Mouse (Mus musculus): ENCODE results near the gene Olfr1348. TPM values are rescaled to one million over a fixed set of nuclear protein-coding genes. Genes with fewer than 3 reads are reported as not detected.

Gene Olfr1348
- polyA plus RNA-seq (2012): not detected in 2 replicates

DNA sequence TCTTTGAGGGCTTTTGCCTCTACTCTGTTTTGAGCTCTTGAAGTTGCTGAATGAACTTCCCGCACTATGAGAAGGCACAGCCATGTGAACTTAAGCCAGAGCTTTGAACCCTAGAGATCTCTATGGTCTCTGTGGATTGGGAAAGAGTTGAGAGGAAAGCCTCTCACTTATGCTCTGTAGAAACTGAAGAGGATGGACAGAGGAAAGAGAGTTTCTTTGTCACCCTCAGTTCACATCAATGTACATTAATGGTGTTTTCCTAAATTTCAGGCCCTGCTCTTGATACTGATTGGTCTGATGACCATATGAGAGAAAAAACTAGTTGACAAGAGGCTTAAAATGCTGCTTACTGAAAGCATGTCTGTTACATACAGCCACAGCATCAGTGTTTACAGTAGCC lies at the start of gene Olfr1348:
TSS of gene Olfr1348 (minus strand) at position 101 of the 400 bp plus-strand sequence.
- TF ChIP-seq GATA1 (IDR thresholded peaks at IDR 0.05; ENCODE audit: low read length): no peak

DNA sequence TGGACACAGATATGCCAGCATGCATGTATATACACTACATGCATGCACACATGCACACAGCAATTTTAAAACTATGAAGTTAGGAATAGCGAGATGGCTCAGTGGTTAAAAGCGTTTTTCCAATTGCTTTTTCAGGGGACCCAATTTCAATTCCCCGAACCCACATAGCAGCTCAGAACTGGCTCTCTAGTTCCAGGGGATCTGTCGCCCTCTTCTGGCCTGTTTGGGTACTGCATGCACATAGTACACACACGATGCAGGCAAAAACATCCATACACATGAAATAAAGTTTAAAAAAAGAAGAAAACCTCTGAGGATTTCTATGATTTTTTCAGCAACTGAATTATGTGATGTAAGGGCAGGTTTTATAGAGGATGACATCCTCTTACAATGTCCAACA lies 17.6 kb upstream of the Olfr1348 start:
- TF ChIP-seq GATA1 (IDR thresholded peaks at IDR 0.05; ENCODE audit: low read length): no peak

DNA sequence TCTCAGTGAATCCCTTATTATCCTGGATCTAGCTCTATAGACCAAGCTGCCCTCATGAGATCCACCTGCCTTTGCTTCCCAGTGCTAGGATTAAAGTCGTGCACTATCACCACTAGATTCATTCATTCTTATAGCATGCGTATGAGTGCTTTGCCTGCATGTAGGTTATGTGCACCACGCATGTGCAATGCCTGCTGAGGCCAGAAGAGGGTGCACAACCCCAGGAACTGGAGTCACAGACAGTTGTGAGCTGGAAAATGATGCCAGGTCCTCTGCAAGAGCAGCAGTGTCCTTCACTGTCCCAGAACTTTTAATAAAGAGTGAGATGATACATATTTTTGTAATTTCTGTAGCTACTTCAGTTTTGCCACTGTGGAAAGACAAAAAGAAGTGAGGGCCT lies 16.5 kb upstream of the Olfr1348 start:
- no peak for TF ChIP-seq GATA1 (IDR thresholded peaks at IDR 0.05; ENCODE audit: low read length)

DNA sequence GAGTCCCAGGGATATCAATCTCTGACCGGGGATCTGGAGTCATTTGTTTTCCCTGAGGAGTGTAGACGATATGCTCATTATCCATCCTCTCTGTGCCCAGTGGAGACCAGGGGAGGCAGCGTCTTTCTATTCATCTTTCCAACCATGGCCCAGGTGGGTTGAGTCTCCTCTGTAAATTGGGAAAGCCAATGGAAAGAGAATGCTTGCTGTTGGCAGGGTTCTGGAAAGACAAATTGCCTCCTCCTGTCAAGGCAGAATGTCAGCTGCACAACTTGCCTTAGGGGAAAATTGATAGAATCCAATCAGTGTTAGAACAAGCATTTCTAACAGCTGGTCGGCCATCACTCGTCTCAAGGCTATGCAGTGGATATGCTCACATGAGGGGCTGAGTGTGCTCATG lies 14.3 kb upstream of the Olfr1348 start, which contains the start of gene Olfr1349:
TSS of gene Olfr1349 (minus strand) at position 101 of the 400 bp plus-strand sequence.
- no peak for TF ChIP-seq GATA1 (IDR thresholded peaks at IDR 0.05; ENCODE audit: low read length)

DNA sequence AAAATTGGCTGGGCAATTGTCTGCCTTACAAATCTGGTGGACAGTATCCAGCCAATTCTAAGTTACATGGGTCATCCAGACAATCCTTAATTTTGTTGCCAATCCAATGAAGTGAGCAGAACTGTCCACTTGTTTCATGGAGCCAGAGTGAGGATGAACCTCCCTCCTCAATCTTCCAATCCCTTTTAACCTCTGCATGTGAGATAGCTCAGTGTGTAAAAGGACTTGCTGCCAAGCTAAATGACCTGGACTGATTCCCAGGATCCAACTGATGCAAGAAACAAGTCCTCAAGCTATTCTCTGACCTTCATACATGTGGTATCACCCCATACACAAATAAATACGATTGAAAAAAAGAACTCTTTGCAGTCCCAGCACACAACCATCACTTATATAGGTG lies 13.1 kb upstream of the Olfr1348 start:
- TF ChIP-seq GATA1 (IDR thresholded peaks at IDR 0.05; ENCODE audit: low read length): no peak

DNA sequence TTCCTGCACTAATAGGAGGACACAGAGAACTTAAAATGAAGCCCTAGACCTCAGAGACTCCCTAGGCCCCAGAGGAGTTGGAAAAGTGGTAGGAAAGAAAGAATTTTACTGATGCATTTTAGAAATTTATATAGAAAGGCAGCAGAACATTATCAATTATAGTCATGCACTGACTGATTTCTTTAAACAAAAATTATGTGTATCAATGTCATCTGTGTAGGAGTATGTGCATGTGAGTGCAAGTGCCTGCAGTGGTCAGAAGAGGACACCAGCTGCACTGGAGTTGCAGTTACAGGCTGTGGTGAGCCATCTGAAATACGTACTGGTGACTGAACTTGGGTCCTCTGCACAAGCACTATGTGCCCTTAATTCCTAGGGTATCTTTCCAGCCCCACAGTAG lies 8.9 kb downstream of the Olfr1348 start, which contains the start of gene Olfr1347:
TSS of gene Olfr1347 (minus strand) at position 101 of the 400 bp plus-strand sequence.
- TF ChIP-seq GATA1 (IDR thresholded peaks at IDR 0.05; ENCODE audit: low read length): no peak

DNA sequence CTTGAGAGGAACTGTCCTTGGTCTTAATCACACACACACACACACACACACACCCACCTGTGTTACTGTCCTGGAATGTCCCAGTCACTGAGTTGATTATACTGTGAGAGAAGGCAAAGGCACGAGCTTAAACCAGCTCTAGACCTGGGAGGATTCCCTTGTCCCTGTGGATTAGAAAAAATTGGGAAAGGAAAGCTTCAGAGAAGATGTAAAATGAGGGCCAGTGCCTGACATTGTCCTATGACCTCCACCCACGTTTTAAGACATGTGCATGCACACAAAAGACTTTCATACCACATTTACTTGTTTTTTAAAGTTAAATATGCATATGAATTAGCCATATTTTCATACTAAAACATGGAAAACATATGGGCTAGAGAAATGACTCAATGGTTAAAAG lies 21.7 kb downstream of the Olfr1348 start, which contains the start of gene Olfr5:
TSS of gene Olfr5 (minus strand) at position 101 of the 400 bp plus-strand sequence.
- TF ChIP-seq GATA1 (IDR thresholded peaks at IDR 0.05; ENCODE audit: low read length): no peak

DNA sequence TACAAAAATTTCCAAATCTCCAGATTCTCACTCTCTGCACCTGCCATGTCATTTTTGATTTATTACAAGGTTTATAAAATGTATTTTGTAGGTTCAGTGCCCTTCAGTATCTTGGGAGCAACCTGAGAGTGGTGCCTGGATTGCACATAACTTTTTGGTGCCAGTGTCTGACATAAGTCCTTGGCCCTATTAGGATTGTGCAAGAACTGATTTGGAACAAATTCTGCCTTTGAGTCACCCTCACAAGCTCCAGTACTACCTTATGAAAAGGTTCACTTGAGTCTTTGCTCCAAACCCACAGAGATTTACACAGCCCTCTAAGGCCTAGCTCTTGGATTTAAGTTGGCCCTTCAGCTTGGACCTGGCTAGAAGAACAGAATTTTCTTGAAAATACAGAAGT lies 41.6 kb downstream of the Olfr1348 start, which contains the start of gene Olfr1346:
TSS of gene Olfr1346 (plus strand) at position 151 of the 400 bp plus-strand sequence.
- TF ChIP-seq GATA1 (IDR thresholded peaks at IDR 0.05; ENCODE audit: low read length): no peak

DNA sequence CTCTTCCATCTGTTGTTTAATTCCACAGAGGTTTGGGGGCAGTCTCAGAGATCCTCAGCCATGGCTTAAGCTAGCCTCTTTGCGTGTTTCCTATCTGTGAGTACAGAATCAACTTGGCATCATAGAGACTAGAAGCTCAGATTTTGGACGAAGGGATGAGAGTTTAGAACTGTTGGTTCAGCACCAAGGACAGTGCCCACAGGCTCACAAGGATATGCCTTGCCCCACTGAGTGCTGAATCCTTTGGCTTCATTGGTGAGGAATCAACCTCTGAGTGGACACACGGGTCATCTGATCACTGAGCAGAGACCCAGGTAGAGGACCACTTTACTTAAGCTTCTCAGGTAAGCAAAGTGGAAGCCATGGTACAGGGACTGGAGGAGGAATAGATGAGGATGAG lies 52.1 kb downstream of the Olfr1348 start:
- no peak for TF ChIP-seq GATA1 (IDR thresholded peaks at IDR 0.05; ENCODE audit: low read length)

DNA sequence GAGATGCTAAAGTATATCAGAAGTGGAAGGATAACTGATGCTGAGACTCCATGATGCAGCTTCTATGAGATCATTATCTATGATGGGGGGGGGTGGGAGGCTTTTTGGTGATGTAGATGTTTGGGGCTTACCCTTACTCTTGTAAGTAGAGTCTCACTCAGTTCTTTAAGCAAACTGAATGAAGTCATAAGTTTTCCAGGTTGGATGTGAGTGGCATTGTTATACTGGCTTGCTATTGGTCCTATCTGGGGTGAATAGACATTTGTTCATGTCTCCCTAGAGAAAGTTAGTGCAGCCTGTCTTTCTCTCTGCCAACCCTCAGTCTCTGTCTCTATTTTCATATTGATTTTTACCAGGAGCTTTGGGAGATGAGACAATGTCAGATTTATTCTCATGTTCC lies 52.7 kb downstream of the Olfr1348 start, which contains the start of gene Olfr1336:
TSS of gene Olfr1336 (plus strand) at position 301 of the 400 bp plus-strand sequence.
- TF ChIP-seq GATA1 (IDR thresholded peaks at IDR 0.05; ENCODE audit: low read length): no peak

Other genes with a start within 250 kb of the Olfr1348 start
- gene Zfp667, start 222.2 kb downstream of the Olfr1348 start, polyA plus RNA-seq (2012): 0.16 and 1.4 TPM in 2 replicates
- gene Zfp583, start 177.5 kb downstream of the Olfr1348 start, polyA plus RNA-seq (2012): not detected in 2 replicates
- gene Gm3854, start 165.0 kb downstream of the Olfr1348 start, polyA plus RNA-seq (2012): not detected in 2 replicates
- 0.02 TPM in 1 of 2 replicates, not detected in the other for gene Zfp78, start 145.5 kb downstream of the Olfr1348 start, polyA plus RNA-seq (2012)
- 0.64 and 0.66 TPM in 2 replicates for gene Zfp28, start 125.5 kb downstream of the Olfr1348 start, polyA plus RNA-seq (2012)
- gene Smim17, start 110.0 kb downstream of the Olfr1348 start, polyA plus RNA-seq (2012): not detected in 2 replicates
- gene Gm20715, start 98.5 kb downstream of the Olfr1348 start, polyA plus RNA-seq (2012): not detected in 2 replicates
- not detected in 2 replicates for gene Olfr1344, start 70.1 kb downstream of the Olfr1348 start, polyA plus RNA-seq (2012)
- not detected in 2 replicates for gene Olfr1336, start 52.6 kb downstream of the Olfr1348 start, polyA plus RNA-seq (2012)
- not detected in 2 replicates for gene Olfr1346, start 41.6 kb downstream of the Olfr1348 start, polyA plus RNA-seq (2012)
- not detected in 2 replicates for gene Olfr5, start 21.8 kb downstream of the Olfr1348 start, polyA plus RNA-seq (2012)
- not detected in 2 replicates for gene Olfr1347, start 9.0 kb downstream of the Olfr1348 start, polyA plus RNA-seq (2012)
- gene Olfr1349, start 14.2 kb upstream of the Olfr1348 start, polyA plus RNA-seq (2012): not detected in 2 replicates
- gene Olfr1350, start 56.1 kb upstream of the Olfr1348 start, polyA plus RNA-seq (2012): not detected in 2 replicates
- not detected in 2 replicates for gene Zim1, start 187.7 kb upstream of the Olfr1348 start, polyA plus RNA-seq (2012)
- 8.3 and 10.9 TPM in 2 replicates for gene Peg3, start 221.7 kb upstream of the Olfr1348 start, polyA plus RNA-seq (2012)
- 0.12 and 0.13 TPM in 2 replicates for gene Usp29, start 221.8 kb upstream of the Olfr1348 start, polyA plus RNA-seq (2012)

Measured in G1E-ER4 (cell line).